Mouse (Mus musculus): ENCODE measurements around the gene Ttll7. TPM values are rescaled to one million over a fixed set of nuclear protein-coding genes. Genes with fewer than 3 reads are reported as not detected.
A peak's percentile ranks its signal among the peaks of the same experiment; 100 is the strongest.

Gene Ttll7
- polyA plus RNA-seq, 1 experiment from 2014 or later = 2.5 TPM

GRCm38 (mm10) chr3:146908922-146909321 lies 56.8 kb downstream of the Ttll7 start:
- Histone ChIP-seq H3K4me2 (no peak overlapping the region), H3K9ac (no peak overlapping the region), H3K27ac (ENCODE audit: low read depth) (no peak overlapping the region), H3K4me1 (ENCODE audit: insufficient read depth) (no peaks in the 10 kb centered on the region), H3K9me3 (ENCODE audit: low read depth, low read length) (no peaks in the 10 kb centered on the region), H3K4me3 (ENCODE audit: low read depth, low read length) (no peak overlapping the region), H3K27me3 (ENCODE audit: insufficient read depth, low read length) (no peaks in the 10 kb centered on the region), H3K36me3 (ENCODE audit: insufficient read depth) (no peaks in the 10 kb centered on the region)
- TF ChIP-seq CTCF (IDR thresholded peaks at IDR 0.05; ENCODE audit: low read depth) = no peak
- WGBS = 74% methylated on average over 5 of the region's 5 CpGs
- no peak for ATAC-seq (ENCODE audit: insufficient read depth)
- no peak for DNase-seq

GRCm38 (mm10) chr3:146913107-146913506 lies 60.9 kb downstream of the Ttll7 start:
- Histone ChIP-seq H3K9me3 (ENCODE audit: low read depth, low read length) (no peaks in the 10 kb centered on the region), H3K4me3 (ENCODE audit: low read depth, low read length) (no peak overlapping the region), H3K4me1 (ENCODE audit: insufficient read depth) (no peaks in the 10 kb centered on the region), H3K27me3 (ENCODE audit: insufficient read depth, low read length) (no peaks in the 10 kb centered on the region), H3K9ac (no peak overlapping the region), H3K4me2 (no peak overlapping the region), H3K27ac (ENCODE audit: low read depth) (no peak overlapping the region), H3K36me3 (ENCODE audit: insufficient read depth) (no peaks in the 10 kb centered on the region)
- no peak for TF ChIP-seq CTCF (IDR thresholded peaks at IDR 0.05; ENCODE audit: low read depth)
- no peak for ATAC-seq (ENCODE audit: insufficient read depth)
- DNase-seq = no peak
- WGBS = 83% methylated on average over 12 of the region's 12 CpGs

- no peaks in the 10 kb centered on the region for H3K4me1 ChIP-seq (ENCODE audit: insufficient read depth)
- no peaks in the 10 kb centered on the region for H3K9me3 ChIP-seq (ENCODE audit: low read depth, low read length)
- no peak overlapping the region for H3K9ac ChIP-seq
- peak; percentile 96 for DNase-seq
- ATAC-seq (ENCODE audit: insufficient read depth) = peak; percentile 65
- no peaks in the 10 kb centered on the region for H3K36me3 ChIP-seq (ENCODE audit: insufficient read depth)
- H3K4me2 ChIP-seq = no peak overlapping the region
- H3K4me3 ChIP-seq (ENCODE audit: low read depth, low read length) = no peak overlapping the region
- no peaks in the 10 kb centered on the region for H3K27me3 ChIP-seq (ENCODE audit: insufficient read depth, low read length)
- peak; percentile 93 for TF ChIP-seq CTCF (IDR thresholded peaks at IDR 0.05; ENCODE audit: low read depth)
- H3K27ac ChIP-seq (ENCODE audit: low read depth) = no peak overlapping the region
- 7% methylated on average over 12 of the region's 12 CpGs for WGBS
Measured at GRCm38 (mm10) chr3:146914798-146915197, 62.6 kb downstream of the Ttll7 start.

GRCm38 (mm10) chr3:146917891-146918290 lies 65.7 kb downstream of the Ttll7 start:
- ATAC-seq (ENCODE audit: insufficient read depth) = no peak
- Histone ChIP-seq H3K9me3 (ENCODE audit: low read depth, low read length) (no peaks in the 10 kb centered on the region), H3K36me3 (ENCODE audit: insufficient read depth) (no peaks in the 10 kb centered on the region), H3K4me3 (ENCODE audit: low read depth, low read length) (no peak overlapping the region), H3K4me2 (no peak overlapping the region), H3K27ac (ENCODE audit: low read depth) (no peak overlapping the region), H3K27me3 (ENCODE audit: insufficient read depth, low read length) (no peaks in the 10 kb centered on the region), H3K4me1 (ENCODE audit: insufficient read depth) (no peaks in the 10 kb centered on the region), H3K9ac (no peak overlapping the region)
- no peak for DNase-seq
- no peak for TF ChIP-seq CTCF (IDR thresholded peaks at IDR 0.05; ENCODE audit: low read depth)
- 53% methylated on average over 8 of the region's 8 CpGs for WGBS

GRCm38 (mm10) chr3:146918323-146918722 lies 66.2 kb downstream of the Ttll7 start:
- no peak for TF ChIP-seq CTCF (IDR thresholded peaks at IDR 0.05; ENCODE audit: low read depth)
- no peaks in the 10 kb centered on the region for H3K4me1 ChIP-seq (ENCODE audit: insufficient read depth)
- no peaks in the 10 kb centered on the region for H3K27me3 ChIP-seq (ENCODE audit: insufficient read depth, low read length)
- 67% methylated on average over 11 of the region's 11 CpGs for WGBS
- DNase-seq (peak; percentile 37), ATAC-seq (ENCODE audit: insufficient read depth) (peak; percentile 52)
- H3K27ac ChIP-seq (ENCODE audit: low read depth) = no peak overlapping the region
- H3K4me2 ChIP-seq = no peak overlapping the region
- H3K9me3 ChIP-seq (ENCODE audit: low read depth, low read length) = no peaks in the 10 kb centered on the region
- no peak overlapping the region for H3K9ac ChIP-seq
- no peaks in the 10 kb centered on the region for H3K36me3 ChIP-seq (ENCODE audit: insufficient read depth)
- no peak overlapping the region for H3K4me3 ChIP-seq (ENCODE audit: low read depth, low read length)

GRCm38 (mm10) chr3:146927311-146928015 lies 75.3 kb downstream of the Ttll7 start:
- no peak for ATAC-seq (ENCODE audit: insufficient read depth)

GRCm38 (mm10) chr3:146928141-146928540 lies 76.0 kb downstream of the Ttll7 start:
- Histone ChIP-seq H3K4me3 (ENCODE audit: low read depth, low read length) (no peak overlapping the region), H3K4me2 (no peak overlapping the region), H3K4me1 (ENCODE audit: insufficient read depth) (no peaks in the 10 kb centered on the region), H3K9ac (no peak overlapping the region), H3K27ac (ENCODE audit: low read depth) (no peak overlapping the region), H3K27me3 (ENCODE audit: insufficient read depth, low read length) (no peaks in the 10 kb centered on the region), H3K36me3 (ENCODE audit: insufficient read depth) (no peaks in the 10 kb centered on the region), H3K9me3 (ENCODE audit: low read depth, low read length) (no peaks in the 10 kb centered on the region)
- no peak for TF ChIP-seq CTCF (IDR thresholded peaks at IDR 0.05; ENCODE audit: low read depth)
- ATAC-seq (ENCODE audit: insufficient read depth) (no peak), DNase-seq (no peak)
- 92% methylated on average over 7 of the region's 7 CpGs for WGBS

More at GRCm38 (mm10) chr3:146927311-146928015, 75.3 kb downstream of the Ttll7 start:
- Histone ChIP-seq H3K4me3 (ENCODE audit: low read depth, low read length) (no peak overlapping the region), H3K9ac (no peak overlapping the region), H3K9me3 (ENCODE audit: low read depth, low read length) (no peaks in the 10 kb centered on the region), H3K36me3 (ENCODE audit: insufficient read depth) (no peaks in the 10 kb centered on the region), H3K27ac (ENCODE audit: low read depth) (no peak overlapping the region), H3K4me2 (no peak overlapping the region), H3K27me3 (ENCODE audit: insufficient read depth, low read length) (no peaks in the 10 kb centered on the region), H3K4me1 (ENCODE audit: insufficient read depth) (no peaks in the 10 kb centered on the region)
- WGBS = 69% methylated on average over 6 of the region's 6 CpGs
- no peak for DNase-seq
- no peak for TF ChIP-seq CTCF (IDR thresholded peaks at IDR 0.05; ENCODE audit: low read depth)

Measured in lung, embryonic 14.5 days (tissue).